Mouse (Mus musculus) erythroblast, embryonic 14.5 days (primary cell): ENCODE results near the gene Mrpl45.

ENCODE experiments used
- GATA1 ChIP-seq: IDR thresholded peaks from 2 replicates; pipeline ENCODE4 v1.6.1; 2012; ENCODE audit warnings: low read length, inconsistent platforms, mixed read lengths
- TAL1 ChIP-seq: IDR thresholded peaks from 3 replicates; pipeline ENCODE4 v1.6.1; 2012; ENCODE audit warnings: low read length, inconsistent platforms, mixed read lengths

DNA sequence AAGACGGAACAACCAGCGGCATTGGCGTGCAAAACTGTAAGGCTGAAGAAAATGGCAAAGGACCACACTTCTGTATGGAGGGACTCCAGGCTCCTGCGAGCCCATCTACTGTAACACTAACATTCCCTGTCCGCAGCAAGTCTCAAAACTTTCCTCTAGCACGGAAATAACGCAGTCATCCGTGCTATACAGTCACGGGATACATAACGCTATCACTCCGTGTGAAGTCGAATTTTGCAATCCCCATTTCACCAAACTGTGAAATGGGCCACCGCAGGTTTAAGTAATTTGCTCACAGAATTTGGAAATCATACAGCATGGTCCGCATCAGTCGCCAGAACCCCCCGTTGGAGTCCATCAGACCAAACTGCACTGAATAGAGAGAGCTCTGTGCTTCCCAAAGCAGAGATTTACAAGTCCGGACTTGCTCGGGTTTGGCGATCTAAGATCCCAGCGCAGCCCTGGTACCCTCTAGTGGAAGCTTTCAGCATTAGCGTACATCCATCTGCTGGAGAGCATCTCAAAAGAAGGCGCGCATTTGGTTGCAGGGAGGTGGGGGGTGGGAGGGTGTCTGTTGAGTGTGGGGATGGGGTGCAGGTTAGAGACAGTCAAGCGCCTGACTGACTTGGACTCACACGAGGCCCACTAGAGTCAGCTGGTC, 5.5 kb upstream of the Mrpl45 start:
- TF ChIP-seq TAL1 = no peak
- TF ChIP-seq GATA1 = no peak
